Mouse (Mus musculus) embryonic facial prominence, embryonic 10.5 days (tissue): ENCODE results near the gene Ankrd65. TPM values are rescaled to one million over a fixed set of nuclear protein-coding genes. Genes with fewer than 3 reads are reported as not detected.

ENCODE experiments used
- DNase-seq: peaks from one replicate; pipeline ENCODE4 v3.0.0-alpha.2; 2017; ENCODE audit warnings: low spot score
- H3K27ac ChIP-seq: fragments of 300-500 bp; sonication (generic); replicated peaks from 2 replicates; pipeline ENCODE4 v1.5.1; 2016; ENCODE audit warnings: mild to moderate bottlenecking
- H3K27me3 ChIP-seq: fragments of 300-500 bp; sonication (generic); replicated peaks from 2 replicates; pipeline ENCODE4 v1.6.1; 2016; ENCODE audit warnings: low read depth, mild to moderate bottlenecking; ENCODE audit not compliant: poor library complexity, severe bottlenecking
- H3K36me3 ChIP-seq: fragments of 300-500 bp; sonication (generic); replicated peaks from 2 replicates; pipeline ENCODE4 v1.6.1; 2016; ENCODE audit warnings: mild to moderate bottlenecking, moderate library complexity
- H3K4me1 ChIP-seq: fragments of 300-500 bp; sonication (generic); 2 replicates; pipeline ENCODE4 v1.6.1; 2016
- H3K4me3 ChIP-seq: fragments of 300-500 bp; sonication (generic); 2 replicates; pipeline ENCODE4 v1.5.1; 2016; ENCODE audit warnings: mild to moderate bottlenecking, moderate library complexity
- H3K9me3 ChIP-seq: fragments of 300-500 bp; sonication (generic); 2 replicates; pipeline ENCODE4 v1.6.1; 2016; ENCODE audit warnings: mild to moderate bottlenecking
- WGBS: fragments of 180-500 bp; shearing (Covaris S2); methylation state at CpG from one replicate; pipeline ENCODE4 v1.1.7; 2016; 5-methylcytosine and 5-hydroxymethylcytosine counted together
- polyA plus RNA-seq: library from polyadenylated mRNA; unstranded; fragments of >200 nt; fragmentation: Nextera tagmentation; extraction: Ambion mirVana; gene quantifications from 2 replicates; pipeline ENCODE4 v1.2.1, GENCODE M21; 2016

The Ankrd65 gene
- polyA plus RNA-seq, 1 experiment from 2014 or later = not detected

GRCm38 (mm10) chr4:155831831-155832230, 41.6 kb downstream of the Ankrd65 start:
- Histone ChIP-seq H3K27ac (peak overlapping the region; percentile 86), H3K36me3 (peaks cover 52% of the 10 kb centered on the region), H3K4me1 (peaks cover 24% of the 10 kb centered on the region), H3K4me3 (peak overlapping the region; percentile 93), H3K27me3 (no peaks in the 10 kb centered on the region), H3K9me3 (no peaks in the 10 kb centered on the region)
- WGBS = 1% methylated on average over 25 of the region's 25 CpGs
- DNase-seq = no peak

- no peak for DNase-seq
- WGBS = 56% methylated on average over 10 of the region's 10 CpGs
- peak overlapping the region; percentile 86 for H3K27ac ChIP-seq
Observed at GRCm38 (mm10) chr4:155832321-155832720, 42.1 kb downstream of the Ankrd65 start.

GRCm38 (mm10) chr4:155833234-155833633, 43.0 kb downstream of the Ankrd65 start:
- Histone ChIP-seq H3K9me3 (no peaks in the 10 kb centered on the region), H3K27ac (no peak overlapping the region), H3K27me3 (no peaks in the 10 kb centered on the region), H3K36me3 (peaks cover 38% of the 10 kb centered on the region), H3K4me1 (peaks cover 31% of the 10 kb centered on the region), H3K4me3 (peak overlapping the region; percentile 93)
- DNase-seq = no peak
- WGBS = 85% methylated on average over 4 of the region's 4 CpGs

More at GRCm38 (mm10) chr4:155832321-155832720, 42.1 kb downstream of the Ankrd65 start:
- Histone ChIP-seq H3K9me3 (no peaks in the 10 kb centered on the region), H3K4me3 (peak overlapping the region; percentile 93), H3K36me3 (peaks cover 47% of the 10 kb centered on the region), H3K27me3 (no peaks in the 10 kb centered on the region), H3K4me1 (peaks cover 24% of the 10 kb centered on the region)

GRCm38 (mm10) chr4:155833836-155834235, 43.6 kb downstream of the Ankrd65 start:
- peak; percentile 76 for DNase-seq
- Histone ChIP-seq H3K27ac (no peak overlapping the region), H3K36me3 (peaks cover 34% of the 10 kb centered on the region), H3K9me3 (no peaks in the 10 kb centered on the region), H3K4me3 (peak overlapping the region; percentile 23; the same call in 1 of the 2 replicates), H3K27me3 (no peaks in the 10 kb centered on the region), H3K4me1 (peaks cover 36% of the 10 kb centered on the region)
- 39% methylated on average over 2 of the region's 2 CpGs for WGBS

- 0 out of 2 replicates have a peak overlapping the region, but pooled peaks have one; percentile 8 for H3K4me3 ChIP-seq
- no peak for DNase-seq
- 85% methylated on average over 11 of the region's 11 CpGs for WGBS
Observed at GRCm38 (mm10) chr4:155837404-155838010, 47.3 kb downstream of the Ankrd65 start.

GRCm38 (mm10) chr4:155838187-155839153, 48.2 kb downstream of the Ankrd65 start:
- DNase-seq = no peak
- 58% methylated on average over 8 of the region's 8 CpGs for WGBS
- peak overlapping the region; percentile 89 for H3K27ac ChIP-seq

More at GRCm38 (mm10) chr4:155837404-155838010, 47.3 kb downstream of the Ankrd65 start:
- Histone ChIP-seq H3K27ac (no peak overlapping the region), H3K4me1 (peaks cover 60% of the 10 kb centered on the region), H3K9me3 (no peaks in the 10 kb centered on the region), H3K36me3 (peaks cover 30% of the 10 kb centered on the region), H3K27me3 (peaks cover 19% of the 10 kb centered on the region)

GRCm38 (mm10) chr4:155839483-155839910, 49.3 kb downstream of the Ankrd65 start, which contains the start of gene Mxra8:
Mxra8 (plus strand) TSS chr4:155839680.
- Histone ChIP-seq H3K4me1 (peaks cover 42% of the 10 kb centered on the region), H3K9me3 (no peaks in the 10 kb centered on the region), H3K36me3 (peaks cover 34% of the 10 kb centered on the region), H3K27ac (peak within 1 kb of the TSS; percentile 89), H3K27me3 (peaks cover 28% of the 10 kb centered on the region), H3K4me3 (peak within 1 kb of the TSS; percentile 59)
- DNase-seq = peak; percentile 92
- WGBS = 2% methylated on average over 16 of the region's 16 CpGs

More at GRCm38 (mm10) chr4:155838187-155839153, 48.2 kb downstream of the Ankrd65 start:
- Histone ChIP-seq H3K36me3 (peaks cover 30% of the 10 kb centered on the region), H3K27me3 (peaks cover 27% of the 10 kb centered on the region), H3K4me3 (peak overlapping the region; percentile 59; the same call in 1 of the 2 replicates), H3K9me3 (no peaks in the 10 kb centered on the region), H3K4me1 (peaks cover 50% of the 10 kb centered on the region)

- H3K36me3 ChIP-seq = peaks cover 27% of the 10 kb centered on the region
- WGBS = 6% methylated on average over 8 of the region's 8 CpGs
- no peaks in the 10 kb centered on the region for H3K9me3 ChIP-seq
- H3K27ac ChIP-seq = peak overlapping the region; percentile 89
- peak overlapping the region; percentile 59 for H3K4me3 ChIP-seq
- H3K27me3 ChIP-seq = peaks cover 28% of the 10 kb centered on the region
- peaks cover 42% of the 10 kb centered on the region for H3K4me1 ChIP-seq
- DNase-seq = no peak
Observed at GRCm38 (mm10) chr4:155840076-155841002, 50.1 kb downstream of the Ankrd65 start.

- H3K36me3 ChIP-seq = peaks cover 26% of the 10 kb centered on the region
- H3K27ac ChIP-seq = peak overlapping the region; percentile 63
- H3K4me3 ChIP-seq = peak overlapping the region; percentile 59
- under 1% methylated on average over 32 of the region's 32 CpGs for WGBS
- H3K4me1 ChIP-seq = peaks cover 42% of the 10 kb centered on the region
- DNase-seq = peak; percentile 64
- no peaks in the 10 kb centered on the region for H3K9me3 ChIP-seq
- H3K27me3 ChIP-seq = peaks cover 28% of the 10 kb centered on the region
Observed at GRCm38 (mm10) chr4:155841003-155841454, 50.8 kb downstream of the Ankrd65 start.

- Histone ChIP-seq H3K4me3 (peak overlapping the region; percentile 59), H3K27me3 (peaks cover 28% of the 10 kb centered on the region), H3K36me3 (peaks cover 26% of the 10 kb centered on the region), H3K4me1 (peaks cover 48% of the 10 kb centered on the region), H3K27ac (no peak overlapping the region), H3K9me3 (no peaks in the 10 kb centered on the region)
- WGBS = 38% methylated on average over 38 of the region's 38 CpGs
- DNase-seq = no peak
Observed at GRCm38 (mm10) chr4:155841651-155842270, 51.5 kb downstream of the Ankrd65 start.

GRCm38 (mm10) chr4:155843231-155843630, 53.0 kb downstream of the Ankrd65 start:
- 91% methylated on average over 5 of the region's 5 CpGs for whole genome bisulfite sequencing
- H3K4me1 ChIP-seq = peaks cover 51% of the 10 kb centered on the region
- no peak overlapping the region for H3K4me3 ChIP-seq

More at GRCm38 (mm10) chr4:155843231-155843630, 53.0 kb downstream of the Ankrd65 start:
- Histone ChIP-seq H3K27ac (no peak overlapping the region), H3K9me3 (no peaks in the 10 kb centered on the region), H3K36me3 (peaks cover 26% of the 10 kb centered on the region), H3K27me3 (peaks cover 28% of the 10 kb centered on the region)
- DNase-seq = no peak
